Mouse (Mus musculus): ENCODE measurements around the gene Ubl4b.

GRCm38 (mm10) chr3:107533532-107533931 is 21.3 kb downstream of the Ubl4b start:
- TF ChIP-seq USF1 (IDR thresholded peaks at IDR 0.05; ENCODE audit: low read depth) (no peak), CTCF (IDR thresholded peaks at IDR 0.05; ENCODE audit: control insufficient read depth, insufficient read depth, insufficient read length) (no peak), FOSL1 (IDR thresholded peaks at IDR 0.05; ENCODE audit: insufficient read depth, low read length, poor library complexity, severe bottlenecking) (no peak), MYOD1 (IDR thresholded peaks at IDR 0.05; ENCODE audit: control insufficient read depth, insufficient read length, low read depth) (no peak), MAX (IDR thresholded peaks at IDR 0.05) (no peak), MYOG (IDR thresholded peaks at IDR 0.05; ENCODE audit: control insufficient read depth, extremely low read depth, insufficient read length) (no peak)
